Mouse (Mus musculus) thymus, postnatal 14 days (tissue): ENCODE measurements around the gene Rora.

Experiments used
- DNase-seq: peaks from one replicate; pipeline ENCODE4 v3.0.0; 2021

Gene Rora

GRCm38 (mm10) chr9:69109618-69110300, 456.2 kb downstream of the Rora start:
- no peak for DNase-seq

GRCm38 (mm10) chr9:69110301-69110674, 456.7 kb downstream of the Rora start:
- no peak for DNase-seq

- peak; percentile 35 for DNase-seq
Measured at GRCm38 (mm10) chr9:69110706-69111105, 457.1 kb downstream of the Rora start.

GRCm38 (mm10) chr9:69111539-69111938, 458.0 kb downstream of the Rora start:
- DNase-seq, result no peak

- no peak for DNase-seq
Measured at GRCm38 (mm10) chr9:69114429-69114984, 460.9 kb downstream of the Rora start.

- no peak for DNase-seq
Measured at GRCm38 (mm10) chr9:69116740-69117139, 463.2 kb downstream of the Rora start.

- DNase-seq, result no peak
Measured at GRCm38 (mm10) chr9:69121117-69121740, 467.6 kb downstream of the Rora start.

GRCm38 (mm10) chr9:69125011-69125786, 471.6 kb downstream of the Rora start:
- peak; percentile 37 for DNase-seq

- DNase-seq, result peak; percentile 25
Measured at GRCm38 (mm10) chr9:69125787-69126161, 472.2 kb downstream of the Rora start.

GRCm38 (mm10) chr9:69126595-69126994, 473.0 kb downstream of the Rora start:
- DNase-seq, result no peak

GRCm38 (mm10) chr9:69128335-69128734, 474.7 kb downstream of the Rora start:
- DNase-seq, result no peak

GRCm38 (mm10) chr9:69132995-69133394, 479.4 kb downstream of the Rora start:
- DNase-seq, result no peak

- DNase-seq, result no peak
Measured at GRCm38 (mm10) chr9:69133696-69134095, 480.1 kb downstream of the Rora start.

- no peak for DNase-seq
Measured at GRCm38 (mm10) chr9:69134604-69135003, 481.0 kb downstream of the Rora start.

GRCm38 (mm10) chr9:69136821-69137220, 483.2 kb downstream of the Rora start:
- no peak for DNase-seq

GRCm38 (mm10) chr9:69137398-69137797, 483.8 kb downstream of the Rora start:
- DNase-seq, result no peak

GRCm38 (mm10) chr9:69140144-69140543, 486.6 kb downstream of the Rora start:
- DNase-seq, result no peak

GRCm38 (mm10) chr9:69141859-69142258, 488.3 kb downstream of the Rora start:
- DNase-seq, result peak; percentile 22

GRCm38 (mm10) chr9:69146937-69147336, 493.4 kb downstream of the Rora start:
- DNase-seq, result no peak

GRCm38 (mm10) chr9:69150224-69150623, 496.6 kb downstream of the Rora start:
- no peak for DNase-seq

GRCm38 (mm10) chr9:69154684-69155083, 501.1 kb downstream of the Rora start:
- DNase-seq, result no peak

GRCm38 (mm10) chr9:69155836-69156595, 502.4 kb downstream of the Rora start:
- DNase-seq, result no peak

GRCm38 (mm10) chr9:69160818-69161217, 507.2 kb downstream of the Rora start:
- no peak for DNase-seq
